Mouse (Mus musculus) liver, embryonic 15.5 days (tissue): ENCODE results near the gene Rhbdd3. TPM values are rescaled to one million over a fixed set of nuclear protein-coding genes. Genes with fewer than 3 reads are reported as not detected.
"Not testable (repeated sequence)": the region's sequence is repeated elsewhere in the genome, so short reads cannot be mapped to it uniquely, and the experiment has no call there.

Experiments
- ATAC-seq: fragments of 200-750 bp; cut with Nextera tagmentation; 2 replicates; pipeline ENCODE4 v1.8.0; 2017; ENCODE audit warnings: moderate number of reproducible peaks, mild to moderate bottlenecking, moderate library complexity; ENCODE audit not compliant: insufficient read depth
- H3K27ac ChIP-seq: fragments of 300-500 bp; sonication (generic); replicated peaks from 2 replicates; pipeline ENCODE4 v1.5.1; 2015; ENCODE audit warnings: mild to moderate bottlenecking, inconsistent platforms
- H3K27me3 ChIP-seq: fragments of 300-500 bp; sonication (generic); 2 replicates; pipeline ENCODE4 v1.6.1; 2015; ENCODE audit warnings: mild to moderate bottlenecking, inconsistent platforms
- H3K36me3 ChIP-seq: fragments of 300-500 bp; sonication (generic); replicated peaks from 2 replicates; pipeline ENCODE4 v1.6.1; 2015; ENCODE audit warnings: moderate library complexity, mild to moderate bottlenecking, inconsistent platforms
- H3K4me1 ChIP-seq: fragments of 300-500 bp; sonication (generic); replicated peaks from 2 replicates; pipeline ENCODE4 v1.6.1; 2015; ENCODE audit warnings: inconsistent platforms
- H3K4me2 ChIP-seq: fragments of 300-500 bp; sonication (generic); 2 replicates; pipeline ENCODE4 v1.6.1; 2015; ENCODE audit warnings: moderate library complexity, mild to moderate bottlenecking, inconsistent platforms
- H3K4me3 ChIP-seq: fragments of 300-500 bp; sonication (generic); replicated peaks from 2 replicates; pipeline ENCODE4 v1.5.1; 2015; ENCODE audit warnings: mild to moderate bottlenecking, inconsistent platforms
- H3K9ac ChIP-seq: fragments of 300-500 bp; sonication (generic); 2 replicates; pipeline ENCODE4 v1.6.1; 2015; ENCODE audit warnings: moderate library complexity, mild to moderate bottlenecking, inconsistent platforms
- H3K9me3 ChIP-seq: fragments of 300-500 bp; sonication (generic); replicated peaks from 2 replicates; pipeline ENCODE4 v1.6.1; 2016; ENCODE audit warnings: inconsistent platforms
- WGBS: fragments of 180-500 bp; shearing (Covaris S2); methylation state at CpG from one replicate; pipeline ENCODE4 v1.1.7; 2015; ENCODE audit warnings: mixed read lengths; ENCODE audit not compliant: insufficient replicate concordance; 5-methylcytosine and 5-hydroxymethylcytosine counted together
- polyA plus RNA-seq: library from polyadenylated mRNA; unstranded; fragments of >200 nt; fragmentation: Nextera tagmentation; extraction: Ambion mirVana; gene quantifications from 2 replicates; pipeline ENCODE4 v1.2.1, GENCODE M21; 2015

Gene Rhbdd3
- polyA plus RNA-seq, 1 experiment from 2014 or later, result 12.0 TPM

DNA sequence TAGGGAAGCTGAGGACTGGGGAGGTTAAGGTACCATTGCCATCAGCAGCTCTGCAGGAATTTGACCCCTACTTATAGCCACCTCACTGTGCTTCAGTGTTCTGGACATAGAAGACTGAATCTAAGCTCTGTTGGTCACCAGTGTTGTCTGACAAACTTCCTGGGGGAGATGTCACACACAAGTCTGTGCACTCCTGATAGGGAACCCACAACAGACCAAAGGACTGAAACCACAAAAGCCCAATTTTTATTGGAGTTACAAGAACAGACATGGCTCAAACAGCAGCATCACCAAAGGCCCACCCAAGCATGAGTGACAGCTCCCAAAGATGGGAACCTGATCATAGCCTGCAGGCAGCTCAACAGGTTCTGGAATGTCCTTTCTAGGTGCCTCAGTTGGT, 31.7 kb upstream of the Rhbdd3 start:
- peaks cover 30% of the 10 kb centered on the region for H3K27me3 ChIP-seq
- no peak for ATAC-seq

DNA sequence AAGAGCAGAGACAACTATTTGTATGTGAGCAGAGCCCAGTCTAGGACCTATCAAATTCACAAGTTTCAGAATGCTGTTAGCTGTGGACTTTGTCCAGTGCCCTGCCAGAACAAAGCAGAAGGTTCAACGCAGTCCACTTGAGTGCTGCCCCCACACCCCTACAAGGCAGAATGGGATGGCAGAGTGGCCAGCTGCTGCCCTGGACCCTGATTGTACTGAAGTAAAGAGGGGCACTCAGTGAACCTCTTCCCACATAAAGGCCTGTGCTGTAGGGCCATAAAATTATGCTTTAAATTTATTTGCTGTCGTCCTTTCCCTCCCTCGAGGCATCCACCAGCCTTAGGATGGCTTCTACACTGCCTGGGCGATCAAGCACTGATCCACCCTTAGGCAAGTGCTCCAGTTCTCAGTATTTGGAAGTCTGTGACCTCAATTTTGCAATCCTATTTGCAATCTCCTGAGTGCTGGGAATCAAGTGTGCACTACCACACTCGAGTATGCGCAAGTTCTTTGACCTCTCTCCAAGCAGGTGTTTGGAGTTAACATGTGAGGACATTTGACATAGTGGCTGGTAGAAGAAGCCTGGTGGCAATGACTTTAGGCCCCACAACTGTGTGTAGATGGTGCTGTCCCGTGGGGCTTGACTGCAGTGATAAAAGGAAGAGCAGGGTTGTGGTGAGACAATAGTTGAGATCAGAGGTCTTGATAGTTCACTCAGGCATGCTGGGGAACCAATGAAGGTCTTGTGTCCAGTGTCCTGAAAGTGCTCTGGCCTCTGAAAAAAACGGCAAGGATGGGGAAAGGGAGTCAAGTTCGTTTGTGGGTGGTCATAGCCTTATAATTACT, 30.4 kb upstream of the Rhbdd3 start:
- H3K9me3 ChIP-seq, result no peaks in the 10 kb centered on the region
- no peak overlapping the region for H3K9ac ChIP-seq
- 53% methylated on average over 9 of the region's 9 CpGs for WGBS
- peaks cover 18% of the 10 kb centered on the region for H3K27me3 ChIP-seq
- peaks cover 59% of the 10 kb centered on the region for H3K36me3 ChIP-seq
- peaks cover 43% of the 10 kb centered on the region for H3K4me1 ChIP-seq
- H3K4me2 ChIP-seq, result no peak overlapping the region
- H3K27ac ChIP-seq, result 0 out of 2 replicates have a peak overlapping the region, but pooled peaks have one; percentile 45
- no peak overlapping the region for H3K4me3 ChIP-seq
- no peak for ATAC-seq

More for the DNA sequence above, 31.7 kb upstream of the Rhbdd3 start:
- Histone ChIP-seq H3K36me3 (peaks cover 46% of the 10 kb centered on the region), H3K9ac (no peak overlapping the region), H3K4me3 (no peak overlapping the region), H3K4me2 (no peak overlapping the region), H3K27ac (no peak overlapping the region), H3K4me1 (peaks cover 54% of the 10 kb centered on the region), H3K9me3 (no peaks in the 10 kb centered on the region)

DNA sequence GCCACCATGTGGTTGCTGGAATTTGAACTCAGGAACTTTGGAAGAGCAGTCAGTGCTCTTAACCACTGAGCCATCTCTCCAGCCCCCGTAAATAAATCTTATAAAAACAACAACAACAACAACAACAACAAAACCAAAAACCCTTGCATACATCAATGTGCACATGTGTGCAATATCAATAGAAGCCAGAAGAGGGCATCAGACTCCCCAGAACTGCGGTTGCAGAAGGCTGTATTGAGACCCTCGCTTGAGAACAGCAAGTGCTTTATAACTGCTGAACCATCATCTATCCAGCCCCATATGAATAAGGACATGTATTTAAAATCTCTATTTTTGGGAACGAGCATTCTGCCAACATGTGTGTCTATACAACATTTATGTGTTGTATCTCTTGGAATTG, 23.8 kb upstream of the Rhbdd3 start:
- ATAC-seq, result no peak
- Histone ChIP-seq H3K9me3 (no peaks in the 10 kb centered on the region), H3K4me2 (no peak overlapping the region), H3K36me3 (peaks cover 90% of the 10 kb centered on the region), H3K9ac (no peak overlapping the region), H3K27ac (no peak overlapping the region), H3K4me3 (no peak overlapping the region), H3K4me1 (no peaks in the 10 kb centered on the region), H3K27me3 (no peaks in the 10 kb centered on the region)
- 65% methylated on average over 4 of the region's 4 CpGs for WGBS

DNA sequence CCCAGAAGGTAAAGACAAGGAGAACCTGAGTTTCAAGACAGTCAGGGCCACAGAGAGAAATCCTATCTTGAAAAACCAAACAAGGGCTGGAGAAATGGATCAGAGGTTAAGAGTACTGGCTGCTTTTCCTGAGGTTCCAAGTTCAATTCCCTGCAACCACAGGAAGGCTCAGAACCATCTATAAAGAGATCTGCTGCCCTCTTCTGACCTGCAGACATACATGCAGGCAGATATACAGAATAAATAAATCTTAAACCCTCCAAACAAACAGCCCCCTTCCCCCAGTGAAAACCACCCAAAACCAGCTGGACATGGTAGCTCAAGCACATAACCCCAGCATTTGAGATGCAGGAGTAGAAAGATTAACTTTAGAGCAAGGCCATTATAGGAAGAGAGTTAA, 23.0 kb upstream of the Rhbdd3 start:
- no peaks in the 10 kb centered on the region for H3K27me3 ChIP-seq
- H3K4me2 ChIP-seq, result no peak overlapping the region
- no peaks in the 10 kb centered on the region for H3K9me3 ChIP-seq
- no peaks in the 10 kb centered on the region for H3K4me1 ChIP-seq
- H3K36me3 ChIP-seq, result peaks cover 90% of the 10 kb centered on the region
- H3K9ac ChIP-seq, result no peak overlapping the region
- H3K4me3 ChIP-seq, result no peak overlapping the region
- no peak overlapping the region for H3K27ac ChIP-seq
- ATAC-seq, result no peak

DNA sequence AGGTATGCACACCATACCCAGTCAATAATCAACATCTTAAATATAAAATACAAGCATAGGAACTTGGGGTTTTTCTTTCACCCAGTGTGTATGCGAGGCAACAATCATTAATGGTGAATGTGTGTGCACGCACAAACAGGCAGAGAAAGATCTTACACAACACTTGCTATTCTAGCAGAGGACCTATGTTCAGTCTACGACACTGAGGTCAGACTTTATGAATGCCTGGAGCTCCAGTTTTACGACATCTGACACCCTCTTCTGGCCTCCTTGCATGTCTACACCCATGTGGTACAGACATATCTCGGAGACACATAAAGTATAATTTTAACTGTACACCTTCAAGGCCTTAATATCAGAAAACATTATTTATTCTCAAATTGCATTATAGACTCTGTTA, 21.9 kb upstream of the Rhbdd3 start:
- H3K36me3 ChIP-seq, result peaks cover 86% of the 10 kb centered on the region
- 81% methylated on average over 4 of the region's 5 CpGs for WGBS
- not testable (repeated sequence) for H3K4me2 ChIP-seq, ATAC-seq, H3K4me1 ChIP-seq, H3K27me3 ChIP-seq, H3K4me3 ChIP-seq, H3K27ac ChIP-seq, H3K9ac ChIP-seq, H3K9me3 ChIP-seq

DNA sequence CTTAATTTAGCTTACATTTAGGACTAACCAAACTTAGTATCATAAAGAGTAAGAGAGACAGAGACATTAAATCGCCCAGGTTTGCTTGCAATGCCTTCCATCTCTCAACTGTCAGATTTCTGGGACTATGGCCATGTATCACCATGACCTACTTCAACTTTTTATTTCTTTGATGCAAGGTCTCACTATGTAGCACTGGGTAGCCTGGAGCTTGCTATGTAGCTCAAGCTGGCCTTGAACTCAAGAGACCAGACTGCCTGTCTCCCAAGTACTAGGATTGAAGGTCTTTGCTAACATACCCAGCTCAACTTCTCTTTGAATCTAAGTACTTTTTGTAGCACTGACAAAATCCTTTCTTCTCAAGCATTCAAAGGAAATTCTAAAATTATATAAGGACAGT, 9.6 kb upstream of the Rhbdd3 start:
- 93% methylated on average over 1 of the region's 1 CpGs for WGBS
- ATAC-seq, result no peak
- H3K9me3 ChIP-seq, result no peaks in the 10 kb centered on the region
- H3K4me1 ChIP-seq, result 0 out of 2 replicates have a peak, but pooled peaks cover 6% of the 10 kb centered on the region
- no peaks in the 10 kb centered on the region for H3K27me3 ChIP-seq
- H3K4me2 ChIP-seq, result no peak overlapping the region
- H3K9ac ChIP-seq, result no peak overlapping the region
- peaks cover 95% of the 10 kb centered on the region for H3K36me3 ChIP-seq
- no peak overlapping the region for H3K4me3 ChIP-seq
- H3K27ac ChIP-seq, result no peak overlapping the region

DNA sequence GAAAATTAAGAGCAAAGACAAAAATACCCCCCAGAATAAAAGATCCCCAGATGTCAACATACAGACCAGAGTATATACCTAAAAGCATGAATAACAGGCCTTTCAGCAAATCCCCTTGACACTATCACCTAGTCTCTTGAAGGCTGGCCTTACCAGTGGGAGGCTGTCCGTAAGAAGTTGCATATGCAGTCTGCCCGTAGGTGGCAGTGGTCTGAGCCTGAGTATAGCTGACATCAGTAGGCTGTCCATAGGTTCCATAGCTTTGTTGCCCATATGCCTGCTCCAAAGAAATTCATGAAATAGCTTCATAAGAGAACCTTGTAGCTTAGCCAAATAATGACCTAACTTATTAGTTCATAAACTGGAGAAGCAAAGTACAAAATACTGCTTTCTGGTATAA, 7.0 kb upstream of the Rhbdd3 start:
- H3K27ac ChIP-seq, result no peak overlapping the region
- 46% methylated on average over 2 of the region's 2 CpGs for WGBS
- ATAC-seq, result 0 out of 2 replicates have a peak, but pooled peaks have one; percentile 32
- H3K4me3 ChIP-seq, result no peak overlapping the region
- H3K36me3 ChIP-seq, result peaks cover 81% of the 10 kb centered on the region
- H3K4me1 ChIP-seq, result peaks cover 26% of the 10 kb centered on the region
- no peaks in the 10 kb centered on the region for H3K27me3 ChIP-seq
- H3K9me3 ChIP-seq, result no peaks in the 10 kb centered on the region
- H3K4me2 ChIP-seq, result no peak overlapping the region
- H3K9ac ChIP-seq, result no peak overlapping the region

DNA sequence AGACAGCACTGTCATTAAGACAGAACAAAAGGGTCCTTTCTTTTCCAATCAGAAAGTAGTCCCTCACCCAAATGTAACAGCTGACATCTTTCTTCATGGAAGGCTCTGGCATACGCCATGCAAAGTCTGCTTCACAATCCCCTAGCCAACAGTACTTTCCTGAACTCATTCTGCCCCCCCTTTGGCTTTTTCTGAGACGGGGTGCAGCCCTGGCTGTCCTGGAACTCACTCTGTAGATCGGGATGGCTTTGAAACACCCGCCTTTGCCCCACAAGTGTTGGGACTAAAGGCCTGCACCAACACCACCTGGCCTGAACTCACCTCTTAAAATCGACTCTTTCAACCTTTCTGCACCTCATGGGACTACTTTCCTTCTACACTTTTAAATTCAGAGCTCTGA, 2.8 kb upstream of the Rhbdd3 start:
- Histone ChIP-seq H3K9me3 (no peaks in the 10 kb centered on the region), H3K27me3 (no peaks in the 10 kb centered on the region), H3K4me2 (peak overlapping the region; percentile 93), H3K4me1 (peaks cover 49% of the 10 kb centered on the region), H3K36me3 (peaks cover 42% of the 10 kb centered on the region), H3K27ac (no peak overlapping the region; the same call in 1 of the 2 replicates), H3K4me3 (peak overlapping the region; percentile 97), H3K9ac (no peak overlapping the region)
- WGBS, result 67% methylated on average over 5 of the region's 5 CpGs
- no peak for ATAC-seq

DNA sequence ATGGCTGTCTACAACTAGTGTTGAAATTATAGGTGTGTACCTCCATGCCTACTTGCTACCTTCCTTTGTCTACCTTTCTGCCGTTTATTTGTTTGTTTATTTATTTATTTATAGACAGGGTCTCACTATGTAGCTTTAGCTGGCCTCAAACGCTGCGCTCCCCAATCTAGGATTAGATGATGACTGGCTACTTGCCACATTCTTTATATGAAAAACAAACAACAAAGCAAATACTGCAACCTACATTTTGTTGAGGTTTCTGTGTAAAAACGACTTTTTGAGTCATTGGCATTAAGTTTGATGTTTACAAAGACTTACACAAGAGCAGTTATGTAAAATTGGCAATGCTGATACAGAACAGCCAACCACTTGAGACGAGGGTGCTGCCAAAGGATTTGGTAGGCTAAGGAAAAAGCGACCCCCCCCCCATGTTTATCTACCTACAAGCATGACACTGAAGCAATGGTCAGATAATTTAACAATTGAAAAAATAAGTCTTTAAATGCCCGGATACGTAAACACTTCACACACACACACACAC, 2.2 kb upstream of the Rhbdd3 start:
- H3K36me3 ChIP-seq, result peaks cover 35% of the 10 kb centered on the region
- H3K4me3 ChIP-seq, result peak overlapping the region; percentile 97
- no peaks in the 10 kb centered on the region for H3K9me3 ChIP-seq
- 36% methylated on average over 8 of the region's 8 CpGs for WGBS
- H3K4me1 ChIP-seq, result peaks cover 55% of the 10 kb centered on the region
- peak overlapping the region; percentile 98 for H3K9ac ChIP-seq
- H3K4me2 ChIP-seq, result peak overlapping the region; percentile 93
- no peak overlapping the region for H3K27ac ChIP-seq
- ATAC-seq, result no peak
- no peaks in the 10 kb centered on the region for H3K27me3 ChIP-seq

DNA sequence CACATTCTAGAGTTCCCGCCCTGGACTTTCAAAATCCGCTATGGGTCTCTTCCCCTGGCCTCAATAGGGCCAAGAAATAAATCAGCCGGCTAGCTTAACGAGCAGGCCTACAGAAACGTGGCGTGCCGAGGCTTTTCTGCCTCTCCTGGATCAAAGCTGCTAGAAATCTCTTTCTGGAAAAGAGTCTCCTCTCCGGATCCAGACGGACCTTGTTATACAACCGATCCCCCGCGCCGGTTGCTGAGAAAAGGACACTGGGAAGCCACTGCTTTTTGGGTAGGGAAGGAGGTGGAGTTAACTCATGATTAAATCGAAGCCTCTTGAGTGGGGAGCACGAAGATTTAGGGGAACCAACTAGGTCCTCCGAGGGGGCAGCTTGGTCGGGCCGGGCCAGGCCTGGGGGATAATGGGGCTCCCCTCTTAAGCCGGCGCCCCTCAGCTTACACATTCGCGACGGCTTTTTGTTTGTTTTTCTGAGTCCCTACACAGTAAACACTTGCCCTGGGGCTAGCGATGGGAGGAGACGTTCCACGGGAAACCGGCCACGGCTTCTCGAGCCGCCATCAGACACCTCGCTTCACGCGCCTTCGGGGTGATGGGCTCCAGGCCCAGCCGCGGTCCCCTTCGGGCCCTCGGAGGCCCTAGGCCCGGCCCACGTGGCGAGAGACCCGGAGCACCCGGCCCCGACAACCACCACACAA, 541 bp upstream of the Rhbdd3 start:
- Histone ChIP-seq H3K9me3 (no peaks in the 10 kb centered on the region), H3K36me3 (peaks cover 23% of the 10 kb centered on the region), H3K9ac (peak overlapping the region; percentile 98), H3K27me3 (no peaks in the 10 kb centered on the region), H3K4me1 (peaks cover 69% of the 10 kb centered on the region), H3K4me3 (peak overlapping the region; percentile 97), H3K4me2 (peak overlapping the region; percentile 93), H3K27ac (peak overlapping the region; percentile 88)
- WGBS, result under 1% methylated on average over 44 of the region's 44 CpGs
- no peak; the same call in none of the 2 replicates for ATAC-seq

DNA sequence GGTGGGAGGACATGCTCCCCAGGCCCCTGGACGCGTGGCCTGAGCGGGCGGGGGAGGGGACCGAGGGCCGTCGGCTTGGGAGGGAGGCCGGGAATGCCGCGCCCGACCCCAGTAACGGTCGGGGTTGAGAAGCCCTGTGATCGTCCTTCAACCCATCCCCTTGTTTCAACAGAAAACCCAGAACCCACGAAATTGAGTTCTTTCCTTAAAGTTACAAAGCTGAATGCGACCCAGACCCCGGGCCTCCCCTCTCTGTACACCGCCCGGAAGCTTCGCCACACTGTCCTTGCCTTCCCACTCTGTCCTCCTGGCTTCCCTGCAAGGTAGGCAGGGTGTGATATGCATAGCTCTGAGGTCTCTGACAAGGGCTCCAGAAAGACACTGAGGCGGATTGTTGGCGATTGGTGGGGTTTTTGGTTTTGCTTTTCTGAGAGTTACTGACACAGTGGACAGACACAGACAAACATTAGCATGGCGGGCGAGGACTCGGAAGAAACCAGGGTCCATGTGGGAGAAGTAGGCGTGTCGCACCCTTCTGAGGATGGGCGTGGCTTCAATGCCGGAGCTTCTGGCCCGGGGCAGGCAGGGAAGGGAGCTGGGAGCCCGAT, 954 bp downstream of the Rhbdd3 start:
- peak; percentile 59 for ATAC-seq
- Histone ChIP-seq H3K27me3 (no peaks in the 10 kb centered on the region), H3K4me2 (peak overlapping the region; percentile 93), H3K4me1 (peaks cover 63% of the 10 kb centered on the region), H3K36me3 (peaks cover 17% of the 10 kb centered on the region), H3K9me3 (no peaks in the 10 kb centered on the region), H3K9ac (peak overlapping the region; percentile 98), H3K4me3 (peak overlapping the region; percentile 97), H3K27ac (peak overlapping the region; percentile 88)
- under 1% methylated on average over 31 of the region's 31 CpGs for WGBS
